Mouse (Mus musculus): ENCODE results near the gene Nkx6-2. TPM values are rescaled to one million over a fixed set of nuclear protein-coding genes. Genes with fewer than 3 reads are reported as not detected.

Nkx6-2 gene
- polyA plus RNA-seq (2015; fragmentation: Nextera tagmentation; extraction: Ambion mirVana): not detected in 2 replicates

- peak; percentile 71; the same call in 1 of the 2 replicates for ATAC-seq (ENCODE audit: low FRiP score, low TSS enrichment)
- Histone ChIP-seq H3K27me3 (ENCODE audit: insufficient read depth, low read length) (peaks cover 99% of the 10 kb centered on the region), H3K4me1 (ENCODE audit: insufficient read depth, low read length) (peaks cover 29% of the 10 kb centered on the region), H3K4me3 (ENCODE audit: low read length) (peak within 1 kb of the TSS; percentile 46), H3K36me3 (ENCODE audit: insufficient read depth, low read length) (peaks cover 11% of the 10 kb centered on the region; the same call in 1 of the 2 replicates), H3K9ac (replicated peaks; ENCODE audit: low read length) (no peak within 1 kb of the TSS), H3K4me2 (replicated peaks; ENCODE audit: low read depth, low read length) (peak within 1 kb of the TSS; percentile 59), H3K9me3 (ENCODE audit: low read length) (no peaks in the 10 kb centered on the region), H3K27ac (ENCODE audit: low read length) (no peak within 1 kb of the TSS)
- under 1% methylated on average over 54 of the region's 56 CpGs for WGBS
Measured at GRCm38 (mm10) chr7:139582595-139582994, at the start of gene Nkx6-2. Gene Nkx6-2 (minus strand): TSS chr7:139582797.

DNA sequence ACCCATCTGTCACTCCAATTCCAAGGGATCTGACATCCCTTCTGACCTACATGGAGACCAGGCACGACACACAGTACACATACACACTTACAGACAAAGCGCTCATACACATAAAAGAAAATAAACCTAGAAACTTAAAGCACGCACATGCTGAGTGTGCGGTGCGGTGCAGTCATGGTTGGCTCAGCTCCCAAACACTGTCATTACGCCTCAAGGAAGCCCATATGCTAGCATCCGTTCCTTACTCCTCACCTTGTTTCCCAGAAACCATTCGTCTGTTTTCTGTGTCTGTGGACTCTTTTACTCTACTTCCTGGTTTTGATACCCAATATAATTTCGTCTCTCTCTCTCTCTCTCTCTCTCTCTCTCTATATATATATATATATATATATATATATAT lies 42.6 kb upstream of the Nkx6-2 start:
- no peaks in the 10 kb centered on the region for H3K27me3 ChIP-seq (ENCODE audit: insufficient read depth, low read length)
- 76% methylated on average over 9 of the region's 9 CpGs for WGBS
- H3K36me3 ChIP-seq (ENCODE audit: insufficient read depth, low read length): no peaks in the 10 kb centered on the region
- no peak for ATAC-seq (ENCODE audit: low FRiP score, low TSS enrichment)
- no peak overlapping the region for H3K4me2 ChIP-seq (replicated peaks; ENCODE audit: low read depth, low read length)
- H3K4me3 ChIP-seq (ENCODE audit: low read length): no peak overlapping the region
- H3K9ac ChIP-seq (replicated peaks; ENCODE audit: low read length): no peak overlapping the region
- no peaks in the 10 kb centered on the region for H3K9me3 ChIP-seq (ENCODE audit: low read length)
- no peaks in the 10 kb centered on the region for H3K4me1 ChIP-seq (ENCODE audit: insufficient read depth, low read length)
- H3K27ac ChIP-seq (ENCODE audit: low read length): no peak overlapping the region

DNA sequence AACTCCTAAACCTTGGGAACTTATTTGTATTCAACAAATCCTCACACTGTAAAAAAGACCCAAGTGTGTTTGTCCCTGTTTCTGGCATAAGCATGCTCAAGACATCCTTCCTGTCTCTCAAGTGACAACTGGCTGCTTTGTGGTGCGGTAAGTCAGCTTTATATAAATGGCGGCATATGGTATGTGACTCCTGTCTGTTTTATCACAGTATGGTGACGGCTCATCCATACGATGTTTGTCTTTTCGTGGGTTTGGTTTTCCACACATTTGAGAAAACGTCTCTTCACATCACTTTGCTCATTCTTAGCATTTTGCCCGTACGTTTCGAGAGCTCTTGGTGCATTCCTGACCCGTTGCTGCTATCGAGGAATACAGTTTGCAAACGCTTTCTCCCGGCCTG lies 40.0 kb upstream of the Nkx6-2 start:
- no peak for ATAC-seq (ENCODE audit: low FRiP score, low TSS enrichment)
- H3K4me1 ChIP-seq (ENCODE audit: insufficient read depth, low read length): no peaks in the 10 kb centered on the region
- no peak overlapping the region for H3K27ac ChIP-seq (ENCODE audit: low read length)
- 87% methylated on average over 13 of the region's 13 CpGs for WGBS
- no peaks in the 10 kb centered on the region for H3K36me3 ChIP-seq (ENCODE audit: insufficient read depth, low read length)
- no peaks in the 10 kb centered on the region for H3K27me3 ChIP-seq (ENCODE audit: insufficient read depth, low read length)
- no peak overlapping the region for H3K4me2 ChIP-seq (replicated peaks; ENCODE audit: low read depth, low read length)
- H3K9ac ChIP-seq (replicated peaks; ENCODE audit: low read length): no peak overlapping the region
- no peak overlapping the region for H3K4me3 ChIP-seq (ENCODE audit: low read length)
- no peaks in the 10 kb centered on the region for H3K9me3 ChIP-seq (ENCODE audit: low read length)

DNA sequence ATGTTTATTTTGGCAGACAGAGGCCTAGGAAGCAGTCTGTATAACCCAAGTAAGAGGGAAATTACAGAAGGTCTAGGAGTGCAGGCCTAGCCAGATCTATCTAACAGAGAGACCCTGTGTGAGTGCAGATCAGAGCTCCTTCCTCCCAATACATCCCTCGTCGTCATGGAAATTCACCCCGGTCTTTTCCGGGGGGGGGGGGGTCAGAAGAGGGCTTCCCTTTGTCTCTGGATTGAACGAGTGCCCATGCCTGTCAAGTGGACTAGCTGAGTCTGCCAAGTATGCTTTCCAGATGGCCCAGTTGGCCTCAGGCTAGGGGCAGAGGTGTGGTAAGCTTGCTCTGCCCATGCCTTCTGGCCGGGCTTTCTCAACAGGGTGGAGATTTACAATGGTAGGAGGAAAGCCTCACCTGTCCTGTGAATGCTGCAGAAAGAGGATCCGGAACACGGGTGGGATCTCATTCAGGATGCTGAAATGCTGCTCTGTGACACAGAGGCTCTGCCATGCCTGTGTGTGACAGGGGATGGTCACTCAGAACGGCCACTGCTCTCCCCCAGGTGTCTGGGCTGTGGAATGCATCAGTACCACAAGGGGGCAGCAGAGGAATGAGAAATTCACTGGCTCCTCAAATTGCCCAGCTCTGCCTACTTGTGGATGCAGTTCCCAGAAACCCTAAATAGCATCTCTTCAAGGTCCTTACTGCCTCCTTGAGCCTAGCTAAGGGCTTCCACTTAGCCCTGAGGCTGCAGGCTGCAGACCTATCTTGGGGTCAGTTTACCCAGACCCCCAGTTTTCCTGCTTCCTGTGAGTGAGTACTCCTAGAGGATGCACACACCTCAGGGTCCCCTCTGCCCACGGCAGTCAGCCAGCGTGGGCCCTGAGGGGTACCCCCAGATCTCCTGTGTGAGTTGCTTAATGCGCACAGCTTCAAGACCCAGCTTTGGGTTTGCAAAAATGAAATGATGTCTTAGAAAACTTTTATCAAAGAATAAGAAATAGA lies 33.5 kb upstream of the Nkx6-2 start:
- Histone ChIP-seq H3K27ac (ENCODE audit: low read length) (no peak overlapping the region), H3K9ac (replicated peaks; ENCODE audit: low read length) (no peak overlapping the region), H3K9me3 (ENCODE audit: low read length) (no peaks in the 10 kb centered on the region), H3K27me3 (ENCODE audit: insufficient read depth, low read length) (peaks cover 3% of the 10 kb centered on the region; the same call in 1 of the 2 replicates), H3K4me3 (ENCODE audit: low read length) (no peak overlapping the region), H3K4me1 (ENCODE audit: insufficient read depth, low read length) (no peaks in the 10 kb centered on the region), H3K36me3 (ENCODE audit: insufficient read depth, low read length) (no peaks in the 10 kb centered on the region), H3K4me2 (replicated peaks; ENCODE audit: low read depth, low read length) (no peak overlapping the region)
- peak; percentile 68; the same call in 1 of the 2 replicates for ATAC-seq (ENCODE audit: low FRiP score, low TSS enrichment)
- WGBS: 66% methylated on average over 12 of the region's 12 CpGs

DNA sequence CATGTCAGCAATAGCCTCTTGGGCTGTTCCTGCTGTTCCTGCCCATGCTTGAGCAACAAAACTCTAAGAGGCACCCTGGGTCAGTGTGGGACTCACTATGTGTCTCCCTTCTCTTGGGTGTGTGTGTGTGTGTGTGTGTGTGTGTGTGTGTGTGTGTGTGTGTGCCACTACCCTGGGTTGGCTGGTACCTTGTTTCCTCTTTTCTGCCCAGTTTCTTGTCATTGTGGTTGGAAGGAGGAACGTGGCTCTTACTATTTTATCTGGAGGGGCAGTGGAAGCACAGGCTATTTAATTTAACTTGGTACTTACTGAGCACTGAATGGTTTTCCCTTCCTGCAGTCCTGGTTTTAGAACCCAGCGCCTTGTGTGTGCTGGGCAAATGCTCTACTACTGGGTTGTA lies 27.7 kb upstream of the Nkx6-2 start:
- H3K4me1 ChIP-seq (ENCODE audit: insufficient read depth, low read length): no peaks in the 10 kb centered on the region
- H3K4me3 ChIP-seq (ENCODE audit: low read length): no peak overlapping the region
- H3K9ac ChIP-seq (replicated peaks; ENCODE audit: low read length): no peak overlapping the region
- WGBS: 78% methylated on average over 2 of the region's 2 CpGs
- peaks cover 3% of the 10 kb centered on the region; the same call in 1 of the 2 replicates for H3K27me3 ChIP-seq (ENCODE audit: insufficient read depth, low read length)
- no peaks in the 10 kb centered on the region for H3K36me3 ChIP-seq (ENCODE audit: insufficient read depth, low read length)
- no peak overlapping the region for H3K27ac ChIP-seq (ENCODE audit: low read length)
- ATAC-seq (ENCODE audit: low FRiP score, low TSS enrichment): no peak
- no peak overlapping the region for H3K4me2 ChIP-seq (replicated peaks; ENCODE audit: low read depth, low read length)
- no peaks in the 10 kb centered on the region for H3K9me3 ChIP-seq (ENCODE audit: low read length)

- 68% methylated on average over 6 of the region's 6 CpGs for WGBS
Measured at GRCm38 (mm10) chr7:139595862-139596261, 13.3 kb upstream of the Nkx6-2 start.

GRCm38 (mm10) chr7:139595311-139595710 lies 12.7 kb upstream of the Nkx6-2 start:
- Histone ChIP-seq H3K9me3 (ENCODE audit: low read length) (no peaks in the 10 kb centered on the region), H3K27ac (ENCODE audit: low read length) (no peak overlapping the region), H3K27me3 (ENCODE audit: insufficient read depth, low read length) (peaks cover 6% of the 10 kb centered on the region), H3K4me3 (ENCODE audit: low read length) (no peak overlapping the region), H3K36me3 (ENCODE audit: insufficient read depth, low read length) (no peaks in the 10 kb centered on the region), H3K4me1 (ENCODE audit: insufficient read depth, low read length) (no peaks in the 10 kb centered on the region), H3K4me2 (replicated peaks; ENCODE audit: low read depth, low read length) (no peak overlapping the region), H3K9ac (replicated peaks; ENCODE audit: low read length) (no peak overlapping the region)
- WGBS: 79% methylated on average over 6 of the region's 6 CpGs
- ATAC-seq (ENCODE audit: low FRiP score, low TSS enrichment): no peak

More at GRCm38 (mm10) chr7:139595862-139596261, 13.3 kb upstream of the Nkx6-2 start:
- Histone ChIP-seq H3K27me3 (ENCODE audit: insufficient read depth, low read length) (peaks cover 6% of the 10 kb centered on the region), H3K36me3 (ENCODE audit: insufficient read depth, low read length) (no peaks in the 10 kb centered on the region), H3K9me3 (ENCODE audit: low read length) (no peaks in the 10 kb centered on the region), H3K4me1 (ENCODE audit: insufficient read depth, low read length) (no peaks in the 10 kb centered on the region), H3K4me3 (ENCODE audit: low read length) (no peak overlapping the region), H3K27ac (ENCODE audit: low read length) (no peak overlapping the region), H3K9ac (replicated peaks; ENCODE audit: low read length) (no peak overlapping the region), H3K4me2 (replicated peaks; ENCODE audit: low read depth, low read length) (no peak overlapping the region)
- ATAC-seq (ENCODE audit: low FRiP score, low TSS enrichment): no peak

- Histone ChIP-seq H3K9ac (replicated peaks; ENCODE audit: low read length) (no peak overlapping the region), H3K27ac (ENCODE audit: low read length) (no peak overlapping the region), H3K27me3 (ENCODE audit: insufficient read depth, low read length) (peaks cover 32% of the 10 kb centered on the region), H3K4me2 (replicated peaks; ENCODE audit: low read depth, low read length) (no peak overlapping the region), H3K4me3 (ENCODE audit: low read length) (no peak overlapping the region), H3K36me3 (ENCODE audit: insufficient read depth, low read length) (no peaks in the 10 kb centered on the region), H3K4me1 (ENCODE audit: insufficient read depth, low read length) (no peaks in the 10 kb centered on the region), H3K9me3 (ENCODE audit: low read length) (no peaks in the 10 kb centered on the region)
- no peak for ATAC-seq (ENCODE audit: low FRiP score, low TSS enrichment)
- 91% methylated on average over 5 of the region's 5 CpGs for WGBS
Measured at GRCm38 (mm10) chr7:139591311-139591710, 8.7 kb upstream of the Nkx6-2 start.

- peak; percentile 64 for ATAC-seq (ENCODE audit: low FRiP score, low TSS enrichment)
- Histone ChIP-seq H3K4me2 (replicated peaks; ENCODE audit: low read depth, low read length) (no peak overlapping the region), H3K9me3 (ENCODE audit: low read length) (no peaks in the 10 kb centered on the region), H3K27ac (ENCODE audit: low read length) (no peak overlapping the region), H3K4me3 (ENCODE audit: low read length) (no peak overlapping the region), H3K9ac (replicated peaks; ENCODE audit: low read length) (no peak overlapping the region), H3K4me1 (ENCODE audit: insufficient read depth, low read length) (no peaks in the 10 kb centered on the region), H3K36me3 (ENCODE audit: insufficient read depth, low read length) (no peaks in the 10 kb centered on the region), H3K27me3 (ENCODE audit: insufficient read depth, low read length) (peaks cover 42% of the 10 kb centered on the region)
- 29% methylated on average over 3 of the region's 3 CpGs for WGBS
Measured at GRCm38 (mm10) chr7:139590302-139590701, 7.7 kb upstream of the Nkx6-2 start.

DNA sequence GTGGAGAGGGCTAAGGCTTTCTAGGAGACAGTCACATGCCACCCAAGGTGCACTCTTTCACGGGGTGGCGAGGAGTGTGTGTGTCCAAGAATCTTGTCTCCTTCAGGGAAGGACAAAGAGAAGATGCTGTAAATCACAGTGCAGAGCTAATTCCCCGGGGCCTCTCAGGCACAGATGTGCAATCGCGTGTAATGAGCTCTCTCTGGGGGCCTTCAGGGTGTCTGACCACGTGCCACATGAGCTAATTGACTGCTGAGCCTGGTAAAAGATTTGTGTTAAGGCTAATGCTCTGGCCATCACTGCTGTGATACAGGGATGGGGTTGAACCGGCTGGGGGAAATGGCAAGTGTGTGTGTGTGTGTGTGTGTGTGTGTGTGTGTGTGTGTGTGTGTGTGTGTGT lies 5.3 kb upstream of the Nkx6-2 start:
- 10% methylated on average over 7 of the region's 7 CpGs for WGBS

More for the DNA sequence above, 5.3 kb upstream of the Nkx6-2 start:
- H3K36me3 ChIP-seq (ENCODE audit: insufficient read depth, low read length): no peaks in the 10 kb centered on the region
- H3K9ac ChIP-seq (replicated peaks; ENCODE audit: low read length): no peak overlapping the region
- no peak for ATAC-seq (ENCODE audit: low FRiP score, low TSS enrichment)
- H3K27ac ChIP-seq (ENCODE audit: low read length): no peak overlapping the region
- H3K4me1 ChIP-seq (ENCODE audit: insufficient read depth, low read length): peaks cover 7% of the 10 kb centered on the region
- H3K4me2 ChIP-seq (replicated peaks; ENCODE audit: low read depth, low read length): no peak overlapping the region
- peaks cover 66% of the 10 kb centered on the region for H3K27me3 ChIP-seq (ENCODE audit: insufficient read depth, low read length)
- no peak overlapping the region for H3K4me3 ChIP-seq (ENCODE audit: low read length)
- H3K9me3 ChIP-seq (ENCODE audit: low read length): no peaks in the 10 kb centered on the region
